Mouse (Mus musculus) kidney, adult 2 months (tissue): ENCODE measurements around the gene Grm8.

Experiments used
- CTCF ChIP-seq: fragments of 200-500 bp; conservative IDR thresholded peaks from 2 replicates; pipeline ENCODE4 v1.5.1; 2011; ENCODE audit warnings: low read depth, mild to moderate bottlenecking, control low read depth, low read length, moderate library complexity, mixed read lengths; ENCODE audit not compliant: insufficient read depth, insufficient read length
- POLR2A ChIP-seq: fragments of 200-500 bp; IDR thresholded peaks from one replicate; pipeline ENCODE4 v1.6.1; 2011; ENCODE audit warnings: low read depth, low read length, control low read depth

DNA sequence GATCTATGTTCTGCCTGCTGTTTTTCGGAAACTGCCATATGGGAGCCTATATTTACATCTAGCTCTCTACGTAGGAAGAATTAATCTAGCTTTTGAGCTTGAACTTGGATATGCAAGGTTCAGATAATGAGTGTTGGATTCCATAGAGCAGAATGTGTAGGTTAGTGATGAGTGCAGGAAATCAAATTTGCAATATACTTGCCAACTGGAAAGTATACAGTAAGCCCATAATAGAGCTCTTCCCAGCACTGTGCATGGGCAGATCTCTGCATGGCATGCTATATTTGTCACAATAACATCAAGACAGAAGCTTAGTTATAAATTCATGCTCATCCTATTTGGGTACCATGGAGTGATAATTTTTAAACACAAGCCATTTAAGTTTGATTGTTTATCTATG lies 763.9 kb downstream of the Grm8 start:
- TF ChIP-seq CTCF (no peak), POLR2A (no peak)
